ENCODE assay signal across 7 mouse cellular contexts in the genomic region with DNA sequence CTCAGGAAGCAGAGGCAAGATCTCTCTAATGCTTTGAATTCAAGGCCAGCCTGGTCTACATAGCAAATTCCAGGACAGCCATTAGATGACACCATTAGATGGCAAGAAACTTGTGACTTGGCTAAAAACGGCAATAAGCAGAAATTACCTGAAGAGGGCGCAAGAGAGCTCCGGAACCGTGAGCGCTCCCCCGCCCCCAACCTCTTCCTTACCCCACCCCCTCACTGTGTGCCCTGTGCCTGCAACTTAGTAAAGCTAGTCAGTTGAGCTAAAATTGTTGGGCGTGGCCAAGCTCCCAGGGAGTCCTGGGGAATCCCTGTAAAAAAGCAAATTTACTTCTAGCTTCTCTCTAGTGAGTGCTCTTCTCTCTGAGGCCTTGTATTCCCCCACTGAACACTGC. TPM values are rescaled to one million over a fixed set of nuclear protein-coding genes. Genes with fewer than 3 reads are reported as not detected.
A peak's percentile ranks its signal among the peaks of the same experiment; 100 is the strongest.
DNase-seq lines count a peak whose midpoint lies in the region; ATAC-seq and TF ChIP-seq lines count a peak whose summit lies in the region.

No protein-coding gene starts in this region.

- H3K4me1 ChIP-seq in kidney, postnatal 0 days (replicated peaks; ENCODE audit: insufficient read depth, low read length), result no peaks in the 10 kb centered on the region
- H3K4me1 ChIP-seq in lung, embryonic 14.5 days (ENCODE audit: insufficient read depth), result no peaks in the 10 kb centered on the region

- DNase-seq in A20 (ENCODE audit: low read depth, low spot score) (peak; percentile 79), ES-CJ7 (ENCODE audit: low read depth, low spot score) (peak; percentile 74)
- DNase-seq in cerebellum, adult 11-12 months, result peak; percentile 29
- DNase-seq in kidney, postnatal 0 days (ENCODE audit: low spot score), result peak; percentile 81
- DNase-seq in lung, embryonic 14.5 days, result peak; percentile 82
- peak; percentile 31 for DNase-seq in right cerebral cortex, postnatal 14 days

- 24% methylated on average over 7 of the region's 7 CpGs for WGBS in kidney, postnatal 0 days
- 5% methylated on average over 7 of the region's 7 CpGs for WGBS in lung, embryonic 14.5 days

- peak; percentile 39 for ATAC-seq in granulocyte monocyte progenitor cell, adult 5-6 weeks (replicated peaks; ENCODE audit: poor library complexity, severe bottlenecking)
- peak; percentile 72 for ATAC-seq in kidney, postnatal 0 days (replicated peaks; ENCODE audit: low FRiP score, low read depth)
- peak; percentile 78 for ATAC-seq in lung, embryonic 14.5 days (ENCODE audit: insufficient read depth)

- no peaks in the 10 kb centered on the region for H3K36me3 ChIP-seq in kidney, postnatal 0 days (ENCODE audit: insufficient read depth, low read length)
- no peaks in the 10 kb centered on the region for H3K36me3 ChIP-seq in lung, embryonic 14.5 days (ENCODE audit: insufficient read depth)

- H3K4me2 ChIP-seq in kidney, postnatal 0 days (ENCODE audit: low read length), result no peak overlapping the region
- H3K4me2 ChIP-seq in lung, embryonic 14.5 days, result no peak overlapping the region

- H3K27me3 ChIP-seq in kidney, postnatal 0 days (ENCODE audit: insufficient read depth, low read length), result no peaks in the 10 kb centered on the region
- no peaks in the 10 kb centered on the region; the same call in 1 of the 2 replicates for H3K27me3 ChIP-seq in lung, embryonic 14.5 days (ENCODE audit: insufficient read depth, low read length)

- peak; percentile 61 for TF ChIP-seq CTCF in kidney, postnatal 0 days (IDR thresholded peaks at IDR 0.05; ENCODE audit: low read depth)
- TF ChIP-seq CTCF in lung, embryonic 14.5 days (IDR thresholded peaks at IDR 0.05; ENCODE audit: low read depth), result peak; percentile 50

- no peaks in the 10 kb centered on the region for H3K9me3 ChIP-seq in kidney, postnatal 0 days (replicated peaks; ENCODE audit: low read length)
- H3K9me3 ChIP-seq in lung, embryonic 14.5 days (ENCODE audit: low read depth, low read length), result no peaks in the 10 kb centered on the region

- H3K9ac ChIP-seq in kidney, postnatal 0 days (ENCODE audit: low read depth, low read length), result no peak overlapping the region
- no peak overlapping the region for H3K9ac ChIP-seq in lung, embryonic 14.5 days

- no peak overlapping the region for H3K27ac ChIP-seq in kidney, postnatal 0 days
- no peak overlapping the region for H3K27ac ChIP-seq in lung, embryonic 14.5 days (ENCODE audit: low read depth)

- no peak overlapping the region for H3K4me3 ChIP-seq in kidney, postnatal 0 days (replicated peaks; ENCODE audit: low read depth, low read length)
- no peak overlapping the region for H3K4me3 ChIP-seq in lung, embryonic 14.5 days (ENCODE audit: low read depth, low read length)

RNA-seq across cellular contexts. Expression of gene Prps1, which starts 47.5 kb away (rescaled TPM):
- total RNA-seq in granulocyte monocyte progenitor cell, adult 5-6 weeks (2014; fragmentation: Nextera tagmentation), result 63.6 and 69.8 TPM in 2 replicates
- total RNA-seq in granulocyte monocyte progenitor cell, adult 5-6 weeks (2017), result 56.4 and 78.2 TPM in 2 replicates
- 32.6 and 36.1 TPM in 2 replicates for polyA plus RNA-seq in kidney, postnatal 0 days (2015; fragmentation: Nextera tagmentation; extraction: Ambion mirVana)
- polyA plus RNA-seq in lung, embryonic 14.5 days (2014; fragmentation: Nextera tagmentation; extraction: Ambion mirVana), result 48.7 and 49.6 TPM in 2 replicates

Comparison
In these comparisons a context has a peak if more than half of its experiments do, and no peak if none do; other contexts are left out.
1. DNase-seq: peak in every context shown above with its lines; median percentile 82 in lung, embryonic 14.5 days; 81 in kidney, postnatal 0 days; 79 in A20; 74 in ES-CJ7; 31 in right cerebral cortex, postnatal 14 days; 29 in cerebellum, adult 11-12 months.